13 mouse cellular contexts compared by ENCODE assay signal in the genomic region with DNA sequence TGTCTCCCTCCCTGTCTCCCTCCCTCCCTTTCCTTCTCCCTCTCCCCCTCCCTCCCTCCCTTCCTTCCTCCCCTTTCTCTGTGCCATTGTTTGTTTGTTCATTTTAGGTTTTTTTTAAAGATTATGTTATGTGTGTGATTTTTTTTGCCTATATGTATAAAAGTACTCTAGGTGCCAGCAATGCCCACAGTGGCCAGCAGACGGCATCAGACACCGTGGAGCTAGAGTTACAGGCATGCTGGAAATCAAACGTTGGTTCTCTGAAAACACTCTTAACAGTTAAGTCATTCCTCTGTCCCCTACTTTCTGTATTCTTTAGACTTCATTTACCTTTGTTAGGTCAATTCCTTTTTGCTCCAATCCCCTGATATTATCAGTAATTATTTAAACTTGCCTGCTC. TPM values are rescaled to one million over a fixed set of nuclear protein-coding genes. Genes with fewer than 3 reads are reported as not detected.
A peak's percentile ranks its signal among the peaks of the same experiment; 100 is the strongest.
DNase-seq lines count a peak whose midpoint lies in the region; ATAC-seq and TF ChIP-seq lines count a peak whose summit lies in the region.
"Had no signal": no experiment of that assay in that cellular context is flagged by ENCODE, and none has a peak within 500 bp of the region (broad histone marks: within the 10 kb centered on the region; RNA-seq: fewer than 3 reads in every experiment).

No protein-coding gene starts in this region.

- no peaks in the 10 kb centered on the region for H3K4me1 ChIP-seq in lung, embryonic 14.5 days (ENCODE audit: insufficient read depth)
- H3K4me1 ChIP-seq in heart, embryonic 11.5 days (ENCODE audit: control insufficient read depth, insufficient read depth, low read length), result no peaks in the 10 kb centered on the region
- H3K4me1 ChIP-seq: forebrain, embryonic 13.5 days; megakaryocyte, embryonic 14.5 days had no signal

- ATAC-seq in lung, embryonic 14.5 days (ENCODE audit: insufficient read depth), result no peak
- ATAC-seq in heart, embryonic 11.5 days (replicated peaks; ENCODE audit: insufficient number of reproducible peaks, low FRiP score, low TSS enrichment), result no peak
- ATAC-seq: forebrain, embryonic 13.5 days had no signal

- H3K9ac ChIP-seq in lung, embryonic 14.5 days, result no peak overlapping the region
- H3K9ac ChIP-seq in heart, embryonic 11.5 days (ENCODE audit: low read depth, low read length), result no peak overlapping the region
- H3K9ac ChIP-seq: embryonic facial prominence, embryonic 13.5 days; forebrain, embryonic 13.5 days had no signal

- no peak overlapping the region for H3K27ac ChIP-seq in gastrocnemius, adult 2 months
- no peak overlapping the region for H3K27ac ChIP-seq in lung, embryonic 14.5 days (ENCODE audit: low read depth)
- H3K27ac ChIP-seq in heart, embryonic 11.5 days (ENCODE audit: low read depth, low read length), result no peak overlapping the region
- H3K27ac ChIP-seq: embryonic facial prominence, embryonic 13.5 days; forebrain, embryonic 13.5 days had no signal

- TF ChIP-seq CTCF in gastrocnemius, adult 2 months (IDR thresholded peaks at IDR 0.05), result peak; percentile 44
- peak; percentile 56 for TF ChIP-seq CTCF in lung, embryonic 14.5 days (IDR thresholded peaks at IDR 0.05; ENCODE audit: low read depth)
- TF ChIP-seq CTCF in brain, embryonic 14.5 days (IDR thresholded peaks at IDR 0.05; ENCODE audit: borderline replicate concordance, extremely low read depth, insufficient read depth, insufficient read length), result peak; percentile 47; the same call in 1 of the 2 replicates

- intact Hi-C loops in gastrocnemius, adult 2 months (cut with DNase I), result no loop called here

- no peak overlapping the region for H3K4me3 ChIP-seq in gastrocnemius, adult 2 months
- H3K4me3 ChIP-seq in lung, embryonic 14.5 days (ENCODE audit: low read depth, low read length), result no peak overlapping the region
- no peak overlapping the region for H3K4me3 ChIP-seq in heart, embryonic 11.5 days (ENCODE audit: low read depth, low read length)
- H3K4me3 ChIP-seq: embryonic facial prominence, embryonic 13.5 days; forebrain, embryonic 13.5 days; megakaryocyte, embryonic 14.5 days had no signal

- no peak for DNase-seq in gastrocnemius, adult 2 months
- no peak for DNase-seq in gastrocnemius, adult 18-20 months (ENCODE audit: low spot score)
- DNase-seq in lung, embryonic 14.5 days, result no peak
- no peak for DNase-seq in lung, postnatal 36 days
- no peak for DNase-seq in brain, embryonic 14.5 days (ENCODE audit: low read depth)
- peak; percentile 25 for DNase-seq in splenic B cell, adult 2 months (ENCODE audit: low read depth, low spot score)
- no peak for DNase-seq in adrenal gland, adult 2 months
- DNase-seq: cerebellum, postnatal 10 days; kidney, adult 9 months had no signal

- no peaks in the 10 kb centered on the region for H3K9me3 ChIP-seq in lung, embryonic 14.5 days (ENCODE audit: low read depth, low read length)
- H3K9me3 ChIP-seq in heart, embryonic 11.5 days (replicated peaks; ENCODE audit: control insufficient read depth, low read length), result no peaks in the 10 kb centered on the region
- H3K9me3 ChIP-seq: embryonic facial prominence, embryonic 13.5 days; forebrain, embryonic 13.5 days; megakaryocyte, embryonic 14.5 days had no signal

- no peaks in the 10 kb centered on the region for H3K36me3 ChIP-seq in lung, embryonic 14.5 days (ENCODE audit: insufficient read depth)
- no peaks in the 10 kb centered on the region for H3K36me3 ChIP-seq in splenic B cell, adult 2 months (ENCODE audit: control insufficient read depth, insufficient read depth, low read length, poor library complexity, severe bottlenecking)
- H3K36me3 ChIP-seq in heart, embryonic 11.5 days (ENCODE audit: control insufficient read depth, insufficient read depth, low read length), result no peaks in the 10 kb centered on the region
- H3K36me3 ChIP-seq: embryonic facial prominence, embryonic 13.5 days had no signal

- peaks cover 14% of the 10 kb centered on the region for H3K27me3 ChIP-seq in lung, embryonic 14.5 days (ENCODE audit: insufficient read depth, low read length)
- H3K27me3 ChIP-seq in splenic B cell, adult 2 months (ENCODE audit: control insufficient read depth, insufficient read depth, low read length, poor library complexity, severe bottlenecking), result no peaks in the 10 kb centered on the region
- H3K27me3 ChIP-seq in heart, embryonic 11.5 days (ENCODE audit: control insufficient read depth, insufficient read depth, low read length), result peaks cover 13% of the 10 kb centered on the region

- no peak for TF ChIP-seq POLR2A in brain, embryonic 14.5 days (IDR thresholded peaks at IDR 0.05; ENCODE audit: borderline replicate concordance, extremely low read depth, insufficient read depth, insufficient read length, poor library complexity, severe bottlenecking)

- H3K4me2 ChIP-seq in lung, embryonic 14.5 days, result no peak overlapping the region
- no peak overlapping the region for H3K4me2 ChIP-seq in heart, embryonic 11.5 days
- H3K4me2 ChIP-seq: embryonic facial prominence, embryonic 13.5 days; forebrain, embryonic 13.5 days had no signal

- 55% methylated on average over 3 of the region's 3 CpGs for WGBS in lung, embryonic 14.5 days
- 47% methylated on average over 3 of the region's 3 CpGs for WGBS in heart, embryonic 11.5 days (ENCODE audit: insufficient replicate concordance)

RNA-seq across cellular contexts. Expression of gene Supt3, which starts 33.2 kb away (rescaled TPM):
- total RNA-seq in gastrocnemius, adult 2 months (2021), result 10 to 100 TPM; 10.2 to 10.8 TPM
- 10 to 100 TPM; 12.3 to 20.6 TPM for total RNA-seq in gastrocnemius, adult 18-20 months (2021)
- polyA plus RNA-seq in lung, embryonic 14.5 days (2014; fragmentation: Nextera tagmentation; extraction: Ambion mirVana), result 21.1 and 23.1 TPM in 2 replicates
- polyA plus RNA-seq in brain, embryonic 14.5 days (2012; rRNA removed), result 6.4 and 8.9 TPM in 2 replicates
- 10 to 100 TPM; 21.3 to 30.1 TPM for total RNA-seq in adrenal gland, adult 2 months (2021)
- polyA plus RNA-seq in adrenal gland, adult 2 months (2012; rRNA removed), result 6.4 and 7.6 TPM in 2 replicates
- 22.4 and 22.8 TPM in 2 replicates for polyA plus RNA-seq in heart, embryonic 11.5 days (2014; fragmentation: Nextera tagmentation; extraction: Ambion mirVana)
